8 mouse cellular contexts compared by ENCODE assay signal in genomic region chr5:115559237-115560101, GRCm38 (mm10). TPM values are rescaled to one million over a fixed set of nuclear protein-coding genes. Genes with fewer than 3 reads are reported as not detected.
DNase-seq lines count a peak whose midpoint lies in the region; ATAC-seq and TF ChIP-seq lines count a peak whose summit lies in the region.

TSS of gene Rplp0 (plus strand) at chr5:115559467.

- ATAC-seq in common myeloid progenitor, adult 5-6 weeks (replicated peaks; ENCODE audit: low read depth, poor library complexity, severe bottlenecking), result peak; percentile 98
- ATAC-seq in hindbrain, postnatal 0 days, result peak; percentile 99
- peak; percentile 98 for ATAC-seq in megakaryocyte, adult 5-6 weeks (ENCODE audit: poor library complexity, severe bottlenecking)

- 0% methylated on average over 75 of the region's 78 CpGs for WGBS in hindbrain, postnatal 0 days

- peak within 1 kb of the TSS; percentile 80 for H3K4me3 ChIP-seq in gastrocnemius, adult 2 months
- peak within 1 kb of the TSS; percentile 75 for H3K4me3 ChIP-seq in hindbrain, postnatal 0 days (ENCODE audit: low read length)
- peak within 1 kb of the TSS; percentile 88 for H3K4me3 ChIP-seq in left cerebral cortex, adult 2 months

- H3K4me1 ChIP-seq in hindbrain, postnatal 0 days (ENCODE audit: insufficient read depth, low read length), result peaks cover 4% of the 10 kb centered on the region; the same call in 1 of the 2 replicates

- no peaks in the 10 kb centered on the region for H3K27me3 ChIP-seq in hindbrain, postnatal 0 days (ENCODE audit: insufficient read depth, low read length)

- peak; percentile 100 for DNase-seq in ZHBTc4 (ENCODE audit: low read depth, low spot score)
- DNase-seq in gastrocnemius, adult 2 months, result peak; percentile 99
- peak; percentile 99 for DNase-seq in hindbrain, postnatal 0 days (ENCODE audit: low spot score)
- DNase-seq in left cerebral cortex, adult 2 months (ENCODE audit: extremely low spot score in 1 of 2, low spot score in 2 of 2), result peak; percentile 100
- peak; percentile 100 for DNase-seq in right cerebral cortex, adult 2 months (ENCODE audit: low spot score in 2 of 2)
- peak; percentile 99 for DNase-seq in urinary bladder, postnatal 14 days (ENCODE audit: low spot score)

- H3K9me3 ChIP-seq in hindbrain, postnatal 0 days (ENCODE audit: low read length), result no peaks in the 10 kb centered on the region

- H3K4me2 ChIP-seq in hindbrain, postnatal 0 days (ENCODE audit: low read depth, low read length), result peak within 1 kb of the TSS; percentile 74

- H3K9ac ChIP-seq in hindbrain, postnatal 0 days (replicated peaks; ENCODE audit: low read length), result peak within 1 kb of the TSS; percentile 95

- intact Hi-C loops in gastrocnemius, adult 2 months (cut with DNase I), result loop anchor here (5.0 kb wide), 1 partner anchor 52 kb away; the partner anchor contains the start of gene Pxn
- intact Hi-C loops in left cerebral cortex, adult 2 months (cut with DNase I), result loop anchor here (5.0 kb wide), 1 partner anchor 52 kb away; the partner anchor contains the start of gene Pxn

- H3K27ac ChIP-seq in gastrocnemius, adult 2 months, result peak within 1 kb of the TSS; percentile 97
- peak within 1 kb of the TSS; percentile 83 for H3K27ac ChIP-seq in hindbrain, postnatal 0 days
- H3K27ac ChIP-seq in left cerebral cortex, adult 2 months, result peak within 1 kb of the TSS; percentile 95

- H3K36me3 ChIP-seq in hindbrain, postnatal 0 days (ENCODE audit: insufficient read depth, low read length), result peaks cover 26% of the 10 kb centered on the region

- peak; percentile 100 for TF ChIP-seq CTCF in gastrocnemius, adult 2 months (IDR thresholded peaks at IDR 0.05)
- peak; percentile 97 for TF ChIP-seq CTCF in hindbrain, postnatal 0 days (IDR thresholded peaks at IDR 0.05; ENCODE audit: low read depth)
- TF ChIP-seq CTCF in left cerebral cortex, adult 2 months (IDR thresholded peaks at IDR 0.05), result peak; percentile 99

RNA-seq across cellular contexts. Expression of gene Rplp0, which starts in this region (rescaled TPM):
- 1,584 and 1,794 TPM in 2 replicates for total RNA-seq in common myeloid progenitor, adult 5-6 weeks (2017)
- total RNA-seq in gastrocnemius, adult 2 months (2021), result 100 to 1,000 TPM; 567 to 689 TPM
- 1,557 and 1,861 TPM in 2 replicates for total RNA-seq in hindbrain, postnatal 0 days (2014; rRNA removed)
- 786 and 796 TPM in 2 replicates for polyA plus RNA-seq in hindbrain, postnatal 0 days (2015; fragmentation: Nextera tagmentation; extraction: Ambion mirVana)
- 100 to 1,000 TPM; 183 to 187 TPM for total RNA-seq in left cerebral cortex, adult 2 months (2021)
- total RNA-seq in megakaryocyte, adult 5-6 weeks (2015), result 1,875 and 2,228 TPM in 2 replicates
- 1,202 and 1,250 TPM in 2 replicates for total RNA-seq in megakaryocyte, adult 5-6 weeks (2017)

Comparison
In these comparisons a context has a peak if more than half of its experiments do, and no peak if none do; other contexts are left out.
1. Peak in every context shown above with its lines: DNase-seq, ATAC-seq, H3K4me3 ChIP-seq and H3K27ac ChIP-seq.